Mouse (Mus musculus): ENCODE results near the gene Abcb8. TPM values are rescaled to one million over a fixed set of nuclear protein-coding genes. Genes with fewer than 3 reads are reported as not detected.
A peak's percentile ranks its signal among the peaks of the same experiment; 100 is the strongest.

The Abcb8 gene
- polyA plus RNA-seq, 1 experiment from 2014 or later = 42.1 TPM

GRCm38 (mm10) chr5:24401969-24402368, 8.5 kb downstream of the Abcb8 start:
- Histone ChIP-seq H3K36me3 (peaks cover 64% of the 10 kb centered on the region), H3K9me3 (no peaks in the 10 kb centered on the region), H3K4me3 (no peak overlapping the region), H3K27me3 (no peaks in the 10 kb centered on the region), H3K4me2 (replicated peaks) (no peak overlapping the region), H3K4me1 (no peaks in the 10 kb centered on the region), H3K9ac (no peak overlapping the region), H3K27ac (no peak overlapping the region)
- 84% methylated on average over 9 of the region's 9 CpGs for WGBS
- no peak for ATAC-seq (ENCODE audit: low FRiP score, low read depth)

- Histone ChIP-seq H3K27ac (no peak overlapping the region), H3K9me3 (no peaks in the 10 kb centered on the region), H3K27me3 (no peaks in the 10 kb centered on the region), H3K4me3 (no peak overlapping the region), H3K9ac (no peak overlapping the region), H3K4me1 (no peaks in the 10 kb centered on the region), H3K36me3 (peaks cover 89% of the 10 kb centered on the region), H3K4me2 (replicated peaks) (no peak overlapping the region)
- 84% methylated on average over 6 of the region's 6 CpGs for WGBS
- ATAC-seq (ENCODE audit: low FRiP score, low read depth) = no peak
Observed at GRCm38 (mm10) chr5:24404594-24405360, 11.3 kb downstream of the Abcb8 start.

- no peaks in the 10 kb centered on the region for H3K27me3 ChIP-seq
- no peak overlapping the region for H3K4me2 ChIP-seq (replicated peaks)
- peaks cover 84% of the 10 kb centered on the region for H3K36me3 ChIP-seq
- no peak overlapping the region for H3K27ac ChIP-seq
- WGBS = 58% methylated on average over 3 of the region's 3 CpGs
- H3K9ac ChIP-seq = peak overlapping the region; percentile 10; the same call in 1 of the 2 replicates
- no peak for ATAC-seq (ENCODE audit: low FRiP score, low read depth)
- H3K4me1 ChIP-seq = no peaks in the 10 kb centered on the region
- no peak overlapping the region for H3K4me3 ChIP-seq
- H3K9me3 ChIP-seq = no peaks in the 10 kb centered on the region
Observed at GRCm38 (mm10) chr5:24405389-24405876, 12.0 kb downstream of the Abcb8 start.

GRCm38 (mm10) chr5:24408651-24409050, 15.2 kb downstream of the Abcb8 start:
- peaks cover 53% of the 10 kb centered on the region for H3K36me3 ChIP-seq
- ATAC-seq (ENCODE audit: low FRiP score, low read depth) = no peak

GRCm38 (mm10) chr5:24409466-24409865, 16.0 kb downstream of the Abcb8 start:
- Histone ChIP-seq H3K4me1 (peaks cover 18% of the 10 kb centered on the region), H3K9me3 (no peaks in the 10 kb centered on the region), H3K4me2 (replicated peaks) (no peak overlapping the region), H3K36me3 (peaks cover 47% of the 10 kb centered on the region), H3K27ac (no peak overlapping the region), H3K27me3 (no peaks in the 10 kb centered on the region), H3K4me3 (no peak overlapping the region), H3K9ac (no peak overlapping the region)
- 86% methylated on average over 2 of the region's 2 CpGs for WGBS
- ATAC-seq (ENCODE audit: low FRiP score, low read depth) = no peak

More at GRCm38 (mm10) chr5:24408651-24409050, 15.2 kb downstream of the Abcb8 start:
- Histone ChIP-seq H3K4me1 (peaks cover 11% of the 10 kb centered on the region), H3K9ac (no peak overlapping the region), H3K9me3 (no peaks in the 10 kb centered on the region), H3K27ac (no peak overlapping the region), H3K4me3 (no peak overlapping the region), H3K27me3 (no peaks in the 10 kb centered on the region), H3K4me2 (replicated peaks) (no peak overlapping the region)
- WGBS = 90% methylated on average over 13 of the region's 13 CpGs

- WGBS = 95% methylated on average over 2 of the region's 2 CpGs
- no peak for ATAC-seq (ENCODE audit: low FRiP score, low read depth)
- no peaks in the 10 kb centered on the region for H3K9me3 ChIP-seq
Observed at GRCm38 (mm10) chr5:24412063-24412462, 18.6 kb downstream of the Abcb8 start.

GRCm38 (mm10) chr5:24413042-24413693, 19.7 kb downstream of the Abcb8 start, which contains the start of gene Asic3:
Gene Asic3, plus strand, starts transcription at chr5:24413392.
- WGBS = 30% methylated on average over 11 of the region's 11 CpGs
- no peaks in the 10 kb centered on the region for H3K9me3 ChIP-seq
- H3K27me3 ChIP-seq = no peaks in the 10 kb centered on the region
- ATAC-seq (ENCODE audit: low FRiP score, low read depth) = peak; percentile 63; the same call in 1 of the 2 replicates
- peak within 1 kb of the TSS; percentile 31 for H3K4me2 ChIP-seq (replicated peaks)
- H3K4me1 ChIP-seq = peaks cover 29% of the 10 kb centered on the region
- peak within 1 kb of the TSS; percentile 22; the same call in 1 of the 2 replicates for H3K27ac ChIP-seq
- peak within 1 kb of the TSS; percentile 6; the same call in 1 of the 2 replicates for H3K9ac ChIP-seq
- H3K36me3 ChIP-seq = peaks cover 15% of the 10 kb centered on the region
- no peak within 1 kb of the TSS for H3K4me3 ChIP-seq

More at GRCm38 (mm10) chr5:24412063-24412462, 18.6 kb downstream of the Abcb8 start:
- Histone ChIP-seq H3K36me3 (peaks cover 26% of the 10 kb centered on the region), H3K27ac (no peak overlapping the region), H3K27me3 (no peaks in the 10 kb centered on the region), H3K9ac (no peak overlapping the region), H3K4me1 (peaks cover 29% of the 10 kb centered on the region), H3K4me2 (replicated peaks) (no peak overlapping the region), H3K4me3 (no peak overlapping the region)

- H3K9me3 ChIP-seq = no peaks in the 10 kb centered on the region
- H3K36me3 ChIP-seq = peaks cover 18% of the 10 kb centered on the region
- peak overlapping the region; percentile 31; the same call in 1 of the 2 replicates for H3K4me2 ChIP-seq (replicated peaks)
- no peaks in the 10 kb centered on the region for H3K27me3 ChIP-seq
- no peak for ATAC-seq (ENCODE audit: low FRiP score, low read depth)
- WGBS = 82% methylated on average over 13 of the region's 13 CpGs
- H3K27ac ChIP-seq = no peak overlapping the region
- H3K4me3 ChIP-seq = no peak overlapping the region
- H3K4me1 ChIP-seq = peaks cover 29% of the 10 kb centered on the region
- H3K9ac ChIP-seq = peak overlapping the region; percentile 6; the same call in 1 of the 2 replicates
Observed at GRCm38 (mm10) chr5:24413938-24414337, 20.5 kb downstream of the Abcb8 start.

GRCm38 (mm10) chr5:24416222-24416736, 22.8 kb downstream of the Abcb8 start:
- Histone ChIP-seq H3K4me2 (replicated peaks) (peak overlapping the region; percentile 31; the same call in 1 of the 2 replicates), H3K4me3 (no peak overlapping the region), H3K27me3 (no peaks in the 10 kb centered on the region), H3K9ac (no peak overlapping the region), H3K4me1 (peaks cover 29% of the 10 kb centered on the region), H3K36me3 (peaks cover 31% of the 10 kb centered on the region), H3K27ac (no peak overlapping the region), H3K9me3 (no peaks in the 10 kb centered on the region)
- 0 out of 2 replicates have a peak, but pooled peaks have one; percentile 24 for ATAC-seq (ENCODE audit: low FRiP score, low read depth)
- 3% methylated on average over 21 of the region's 21 CpGs for WGBS

- Histone ChIP-seq H3K4me3 (no peak overlapping the region), H3K4me2 (replicated peaks) (no peak overlapping the region), H3K4me1 (peaks cover 35% of the 10 kb centered on the region), H3K27me3 (no peaks in the 10 kb centered on the region), H3K9ac (no peak overlapping the region), H3K9me3 (no peaks in the 10 kb centered on the region), H3K27ac (no peak overlapping the region), H3K36me3 (peaks cover 32% of the 10 kb centered on the region)
- WGBS = 86% methylated on average over 10 of the region's 10 CpGs
- ATAC-seq (ENCODE audit: low FRiP score, low read depth) = no peak
Observed at GRCm38 (mm10) chr5:24417587-24417986, 24.1 kb downstream of the Abcb8 start.

- ATAC-seq (ENCODE audit: low FRiP score, low read depth) = no peak
- Histone ChIP-seq H3K9me3 (no peaks in the 10 kb centered on the region), H3K9ac (no peak overlapping the region), H3K27ac (no peak overlapping the region), H3K4me2 (replicated peaks) (no peak overlapping the region), H3K4me1 (peaks cover 31% of the 10 kb centered on the region), H3K4me3 (no peak overlapping the region), H3K27me3 (no peaks in the 10 kb centered on the region), H3K36me3 (peaks cover 32% of the 10 kb centered on the region)
- 88% methylated on average over 9 of the region's 9 CpGs for WGBS
Observed at GRCm38 (mm10) chr5:24420381-24420780, 26.9 kb downstream of the Abcb8 start.

Data from limb, embryonic 13.5 days (tissue).